Mouse (Mus musculus): ENCODE results near the gene Tll2. TPM values are rescaled to one million over a fixed set of nuclear protein-coding genes. Genes with fewer than 3 reads are reported as not detected.

Tll2 gene
- polyA plus RNA-seq, 1 experiment from 2014 or later = 0.03 TPM

DNA sequence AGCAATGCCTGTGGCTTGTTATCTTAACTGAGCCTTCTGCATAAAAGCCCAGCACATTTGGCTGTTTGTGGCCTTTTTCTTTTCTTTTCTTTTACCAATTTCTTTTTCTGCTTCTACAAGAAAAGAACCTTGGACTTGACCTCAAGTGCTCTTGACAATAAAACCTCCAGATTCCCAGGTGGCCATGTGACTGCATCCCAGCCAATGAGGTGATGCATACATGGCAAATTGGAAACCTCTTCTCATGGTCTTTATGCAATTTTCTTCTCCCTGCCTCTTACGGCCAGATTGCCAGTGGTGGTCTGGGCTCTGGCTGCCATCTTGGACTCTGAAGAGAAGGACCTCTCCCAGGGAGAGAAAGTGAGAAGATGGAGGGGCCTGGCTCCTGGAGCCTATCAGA lies 13.3 kb downstream of the Tll2 start:
- Histone ChIP-seq H3K4me3 (replicated peaks) (no peak overlapping the region), H3K9me3 (replicated peaks) (no peaks in the 10 kb centered on the region), H3K36me3 (no peaks in the 10 kb centered on the region), H3K4me1 (peaks cover 17% of the 10 kb centered on the region), H3K4me2 (no peak overlapping the region), H3K27ac (no peak overlapping the region), H3K9ac (no peak overlapping the region), H3K27me3 (0 out of 2 replicates have a peak, but pooled peaks cover 3% of the 10 kb centered on the region)
- WGBS = 79% methylated on average over 1 of the region's 1 CpGs
- no peak for ATAC-seq (replicated peaks; ENCODE audit: low FRiP score)

DNA sequence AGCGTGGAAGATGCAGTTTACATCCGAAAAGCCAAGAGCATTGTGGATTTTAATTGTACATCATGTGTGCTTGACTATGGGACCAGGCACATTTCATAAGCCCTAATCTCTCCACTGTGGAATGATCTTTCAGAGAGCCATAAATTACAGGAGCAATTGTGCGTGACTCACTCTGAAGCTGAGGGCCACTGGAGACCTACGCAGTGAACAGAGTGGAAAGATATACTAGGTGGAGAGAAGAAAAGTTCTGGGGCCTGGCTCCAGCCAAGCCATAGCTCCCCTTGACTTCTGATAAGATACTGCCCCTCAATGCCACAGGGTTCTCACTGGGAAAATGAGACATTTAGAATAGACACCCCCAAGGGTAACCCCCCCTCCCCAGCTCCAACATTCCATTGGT lies 13.7 kb downstream of the Tll2 start:
- Histone ChIP-seq H3K4me2 (no peak overlapping the region), H3K36me3 (no peaks in the 10 kb centered on the region), H3K9ac (no peak overlapping the region), H3K9me3 (replicated peaks) (no peaks in the 10 kb centered on the region), H3K4me3 (replicated peaks) (no peak overlapping the region), H3K27ac (no peak overlapping the region), H3K27me3 (0 out of 2 replicates have a peak, but pooled peaks cover 3% of the 10 kb centered on the region), H3K4me1 (peaks cover 17% of the 10 kb centered on the region)
- 49% methylated on average over 4 of the region's 4 CpGs for WGBS
- ATAC-seq (replicated peaks; ENCODE audit: low FRiP score) = no peak

DNA sequence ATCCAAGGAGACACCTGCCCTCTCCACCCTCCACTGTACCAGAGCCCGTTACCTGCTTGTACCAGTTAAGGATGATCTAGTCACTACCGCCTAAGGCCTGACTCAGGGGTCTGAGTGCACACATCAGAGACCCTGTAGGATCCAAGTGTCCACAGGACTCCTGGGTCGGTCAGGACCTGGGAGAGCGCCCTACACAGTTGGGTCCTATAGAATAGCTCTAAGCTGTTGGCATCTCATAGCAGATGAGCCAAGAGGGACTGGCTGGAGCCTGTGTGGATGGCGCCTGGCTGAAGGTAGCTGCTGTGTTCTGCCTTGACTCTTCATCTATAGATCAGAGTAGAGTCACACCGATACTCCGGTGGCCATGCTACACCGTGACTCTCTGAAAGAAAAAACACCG lies 14.9 kb downstream of the Tll2 start:
- Histone ChIP-seq H3K27me3 (0 out of 2 replicates have a peak, but pooled peaks cover 3% of the 10 kb centered on the region), H3K4me2 (no peak overlapping the region), H3K4me3 (replicated peaks) (no peak overlapping the region), H3K9ac (no peak overlapping the region), H3K9me3 (replicated peaks) (no peaks in the 10 kb centered on the region), H3K4me1 (peaks cover 17% of the 10 kb centered on the region), H3K27ac (no peak overlapping the region), H3K36me3 (no peaks in the 10 kb centered on the region)
- 82% methylated on average over 9 of the region's 9 CpGs for WGBS
- ATAC-seq (replicated peaks; ENCODE audit: low FRiP score) = no peak

DNA sequence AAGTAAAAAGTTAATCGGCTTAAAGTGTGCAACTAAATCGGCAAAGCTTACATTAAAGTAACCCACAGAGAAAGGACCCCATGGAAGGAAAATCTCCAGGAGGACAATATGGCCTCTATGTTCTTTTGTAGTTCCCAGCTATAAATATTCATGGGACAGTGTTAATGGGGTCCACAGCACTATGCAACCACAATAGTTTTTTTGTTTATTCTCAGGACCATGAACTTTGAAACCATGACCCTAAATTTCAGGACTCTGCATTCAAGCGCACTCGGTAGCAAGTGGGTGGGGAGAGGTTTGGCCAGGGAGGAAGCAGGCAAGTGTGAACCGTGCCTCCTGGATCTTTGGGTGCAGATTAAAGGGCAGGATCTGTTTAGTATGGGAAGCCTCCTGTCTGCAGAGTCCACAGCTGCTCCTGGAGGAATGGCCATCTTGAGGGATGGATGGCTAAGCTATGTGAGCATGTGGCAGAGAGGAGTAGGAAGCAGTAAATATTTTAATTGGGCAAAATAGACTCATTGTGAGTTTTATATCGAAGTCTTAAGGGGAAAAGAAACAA lies 15.7 kb downstream of the Tll2 start:
- Histone ChIP-seq H3K27me3 (0 out of 2 replicates have a peak, but pooled peaks cover 3% of the 10 kb centered on the region), H3K9ac (no peak overlapping the region), H3K36me3 (no peaks in the 10 kb centered on the region), H3K4me2 (no peak overlapping the region), H3K9me3 (replicated peaks) (no peaks in the 10 kb centered on the region), H3K27ac (no peak overlapping the region), H3K4me1 (peaks cover 17% of the 10 kb centered on the region), H3K4me3 (replicated peaks) (no peak overlapping the region)
- no peak for ATAC-seq (replicated peaks; ENCODE audit: low FRiP score)
- WGBS = 54% methylated on average over 6 of the region's 6 CpGs

DNA sequence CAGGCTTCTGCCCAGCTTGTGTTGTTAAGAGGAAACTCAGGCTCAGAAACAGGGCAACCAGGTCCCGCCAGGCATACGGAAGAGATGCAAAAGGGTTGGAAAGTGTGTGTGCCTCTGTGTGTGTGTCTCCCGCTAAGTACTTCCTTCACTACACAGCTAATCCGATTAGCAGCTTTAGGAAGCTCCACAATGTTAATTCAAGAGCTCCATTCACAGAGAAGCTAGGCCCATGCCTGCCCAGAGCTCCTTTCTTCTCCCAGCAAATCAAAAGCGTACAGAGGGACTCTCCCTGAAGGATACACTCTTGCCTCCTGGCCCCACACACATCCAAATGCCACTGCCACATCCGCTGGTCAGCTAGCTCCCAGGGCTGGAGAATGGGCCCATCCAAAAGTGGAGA lies 29.3 kb downstream of the Tll2 start:
- H3K4me2 ChIP-seq = no peak overlapping the region
- no peak overlapping the region for H3K4me3 ChIP-seq (replicated peaks)
- no peaks in the 10 kb centered on the region for H3K4me1 ChIP-seq
- H3K9me3 ChIP-seq (replicated peaks) = no peaks in the 10 kb centered on the region
- no peak overlapping the region for H3K27ac ChIP-seq
- no peaks in the 10 kb centered on the region for H3K27me3 ChIP-seq
- WGBS = 62% methylated on average over 6 of the region's 6 CpGs
- H3K36me3 ChIP-seq = no peaks in the 10 kb centered on the region
- no peak overlapping the region for H3K9ac ChIP-seq
- no peak for ATAC-seq (replicated peaks; ENCODE audit: low FRiP score)

DNA sequence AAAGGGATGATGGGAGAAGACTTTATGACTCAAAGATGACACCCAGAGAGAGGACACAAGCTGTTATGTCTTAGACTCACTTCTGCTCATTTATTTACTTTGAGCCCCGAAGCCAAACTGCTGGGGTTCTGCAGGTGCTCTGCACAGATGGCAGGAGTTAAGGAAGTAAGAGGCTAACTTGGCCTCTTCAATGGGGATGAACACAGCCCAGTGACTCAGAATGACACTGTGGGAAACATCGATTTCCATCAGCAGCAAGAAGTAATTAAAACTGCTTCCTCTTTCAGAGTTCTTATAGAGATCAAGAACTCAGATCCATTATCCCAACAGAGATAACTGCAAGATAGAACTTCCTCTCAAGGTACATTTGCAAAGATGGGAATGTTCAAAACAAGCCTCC lies 29.8 kb downstream of the Tll2 start:
- ATAC-seq (replicated peaks; ENCODE audit: low FRiP score) = no peak
- H3K9ac ChIP-seq = no peak overlapping the region
- H3K36me3 ChIP-seq = no peaks in the 10 kb centered on the region
- no peaks in the 10 kb centered on the region for H3K27me3 ChIP-seq
- no peak overlapping the region for H3K4me3 ChIP-seq (replicated peaks)
- H3K9me3 ChIP-seq (replicated peaks) = no peaks in the 10 kb centered on the region
- H3K4me1 ChIP-seq = no peaks in the 10 kb centered on the region
- no peak overlapping the region for H3K4me2 ChIP-seq
- H3K27ac ChIP-seq = no peak overlapping the region
- 63% methylated on average over 2 of the region's 2 CpGs for WGBS

DNA sequence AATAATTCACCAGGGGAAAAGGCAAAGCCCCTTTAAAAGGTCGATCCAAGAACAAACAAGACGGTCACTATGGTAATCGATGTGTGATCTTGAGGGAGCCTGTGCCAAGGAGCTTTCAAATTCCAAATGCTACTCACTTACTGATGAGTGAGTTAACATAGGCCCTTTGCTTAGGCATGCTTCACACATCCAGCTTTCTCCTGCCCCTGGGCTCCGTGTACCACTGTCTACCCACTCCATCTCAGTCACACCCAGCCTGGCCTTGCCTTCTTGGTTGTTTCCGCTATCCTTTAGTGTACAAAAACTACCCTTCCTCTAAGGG lies 40.8 kb downstream of the Tll2 start:
- ATAC-seq (replicated peaks; ENCODE audit: low FRiP score) = no peak
- no peak overlapping the region for H3K4me2 ChIP-seq
- 0 out of 2 replicates have a peak, but pooled peaks cover 11% of the 10 kb centered on the region for H3K27me3 ChIP-seq
- H3K4me3 ChIP-seq (replicated peaks) = no peak overlapping the region
- no peaks in the 10 kb centered on the region for H3K9me3 ChIP-seq (replicated peaks)
- H3K9ac ChIP-seq = no peak overlapping the region
- H3K36me3 ChIP-seq = no peaks in the 10 kb centered on the region
- 82% methylated on average over 5 of the region's 5 CpGs for WGBS
- no peak overlapping the region for H3K27ac ChIP-seq
- no peaks in the 10 kb centered on the region for H3K4me1 ChIP-seq

DNA sequence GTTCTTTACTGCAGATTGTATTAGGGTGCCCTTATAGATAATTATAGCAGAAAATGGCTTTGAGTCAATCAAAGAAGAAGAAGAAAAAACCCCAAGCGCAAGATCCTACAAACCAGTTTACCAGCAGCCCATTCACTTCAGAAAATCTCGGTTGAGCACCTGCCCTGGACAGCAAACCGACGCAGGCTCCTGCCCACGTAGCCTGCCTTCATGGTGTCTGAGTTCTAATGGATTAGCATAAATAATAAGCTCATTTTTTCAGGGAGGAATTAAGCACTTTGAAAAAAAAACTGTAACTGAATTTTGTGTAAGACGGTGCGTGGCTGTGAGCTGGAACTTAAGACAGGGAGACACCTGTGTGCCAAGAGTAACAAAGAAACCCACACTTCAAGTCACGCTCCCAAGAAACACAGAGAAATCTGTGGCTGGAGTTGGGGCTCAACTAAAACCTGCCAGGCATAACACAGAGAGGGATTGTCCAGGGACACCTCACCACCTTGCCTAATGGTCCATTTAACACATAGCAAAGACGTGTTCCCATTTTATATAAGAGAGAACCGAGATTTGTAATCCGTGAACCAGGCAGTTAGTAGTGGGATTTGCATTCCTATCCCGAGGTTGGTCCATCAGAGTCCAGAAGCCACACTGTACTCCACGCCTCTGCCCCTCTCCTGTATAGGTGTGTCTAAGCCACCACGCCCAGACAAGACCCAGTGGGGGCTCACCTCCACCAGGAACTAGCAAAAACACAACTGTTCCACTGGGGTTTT lies 41.3 kb downstream of the Tll2 start:
- Histone ChIP-seq H3K9ac (no peak overlapping the region), H3K27me3 (0 out of 2 replicates have a peak, but pooled peaks cover 11% of the 10 kb centered on the region), H3K4me1 (peaks cover 3% of the 10 kb centered on the region; the same call in 1 of the 2 replicates), H3K4me3 (replicated peaks) (no peak overlapping the region), H3K4me2 (no peak overlapping the region), H3K27ac (no peak overlapping the region), H3K36me3 (no peaks in the 10 kb centered on the region), H3K9me3 (replicated peaks) (no peaks in the 10 kb centered on the region)
- ATAC-seq (replicated peaks; ENCODE audit: low FRiP score) = no peak
- WGBS = 71% methylated on average over 14 of the region's 14 CpGs

DNA sequence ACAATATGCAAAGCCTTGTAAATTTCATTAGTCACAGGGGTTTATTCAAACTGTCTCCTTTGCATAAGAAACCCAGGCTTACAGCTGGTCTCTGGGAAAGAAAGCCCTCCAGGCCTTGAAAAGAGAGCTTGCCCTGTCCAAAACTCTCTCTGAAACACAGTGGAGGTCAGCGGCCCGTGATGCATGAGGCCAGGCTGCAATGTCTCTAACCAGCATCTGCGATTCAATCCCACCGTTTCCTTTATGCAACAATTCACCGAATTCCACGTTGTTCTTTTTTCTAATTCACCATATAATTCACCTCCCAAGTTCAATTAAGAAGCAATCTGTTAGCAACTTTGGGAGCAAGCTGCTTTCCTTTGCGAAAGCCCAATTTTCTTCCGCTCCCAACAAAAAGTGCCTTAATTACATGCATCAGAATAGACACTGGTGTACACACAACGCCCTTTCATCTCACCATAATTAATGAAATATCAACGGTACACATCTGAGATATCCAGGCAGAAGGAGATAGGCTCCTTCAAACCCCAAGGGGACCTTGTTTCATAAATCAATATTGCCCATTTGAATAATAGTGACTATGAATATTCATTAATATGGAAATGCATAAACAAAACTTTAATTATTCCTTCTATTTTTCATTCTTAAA lies 42.1 kb downstream of the Tll2 start:
- ATAC-seq (replicated peaks; ENCODE audit: low FRiP score) = no peak
- Histone ChIP-seq H3K4me1 (peaks cover 5% of the 10 kb centered on the region; the same call in 1 of the 2 replicates), H3K4me3 (replicated peaks) (no peak overlapping the region), H3K27me3 (0 out of 2 replicates have a peak, but pooled peaks cover 11% of the 10 kb centered on the region), H3K4me2 (no peak overlapping the region), H3K9me3 (replicated peaks) (no peaks in the 10 kb centered on the region), H3K36me3 (no peaks in the 10 kb centered on the region), H3K9ac (no peak overlapping the region), H3K27ac (no peak overlapping the region)
- WGBS = 62% methylated on average over 10 of the region's 10 CpGs

DNA sequence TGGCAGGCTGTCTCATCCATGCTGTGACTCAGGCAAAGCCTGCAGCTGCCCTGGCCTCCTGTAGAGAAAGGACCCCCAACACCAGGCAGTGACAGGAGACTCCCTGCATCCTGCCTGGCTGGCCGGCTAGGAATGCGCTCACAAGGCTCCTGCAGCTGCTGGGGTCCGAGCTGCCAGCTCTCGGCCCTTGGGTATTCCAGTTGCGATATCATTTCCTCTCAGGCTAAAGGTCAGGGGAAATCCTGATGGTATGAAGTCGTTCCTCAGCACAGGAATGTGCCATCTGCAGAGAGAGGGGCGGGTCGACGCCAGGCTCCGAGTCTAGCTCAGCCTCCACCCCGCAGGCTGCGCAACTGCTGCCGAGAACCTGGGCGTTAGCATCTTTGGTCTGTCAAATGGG lies 46.2 kb downstream of the Tll2 start:
- H3K9ac ChIP-seq = no peak overlapping the region
- 44% methylated on average over 14 of the region's 14 CpGs for WGBS
- ATAC-seq (replicated peaks; ENCODE audit: low FRiP score) = no peak

DNA sequence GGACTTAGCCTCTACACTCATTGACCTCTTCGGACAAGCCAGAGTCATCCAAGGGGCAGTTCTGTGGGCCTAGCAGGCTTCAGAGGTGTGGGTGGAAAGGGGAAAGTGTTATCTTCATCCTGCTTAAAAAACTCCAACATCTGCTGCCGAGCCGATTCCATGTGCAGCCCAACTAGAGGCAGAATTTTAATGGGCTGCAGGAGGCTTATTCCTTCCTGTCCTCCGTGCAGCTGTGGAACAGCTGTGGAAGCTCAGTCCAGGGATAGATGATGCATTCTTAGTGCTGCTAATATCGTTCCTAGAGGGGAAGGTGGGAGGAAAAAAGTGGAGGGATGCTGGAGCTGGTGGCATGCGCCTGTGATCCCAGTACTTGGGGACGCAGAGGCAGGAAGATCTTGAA lies 52.0 kb downstream of the Tll2 start:
- no peaks in the 10 kb centered on the region; the same call in 1 of the 2 replicates for H3K4me1 ChIP-seq
- H3K27ac ChIP-seq = no peak overlapping the region
- H3K9me3 ChIP-seq (replicated peaks) = 0 out of 2 replicates have a peak, but pooled peaks cover 5% of the 10 kb centered on the region
- no peak overlapping the region for H3K4me2 ChIP-seq
- WGBS = 71% methylated on average over 7 of the region's 7 CpGs
- no peak for ATAC-seq (replicated peaks; ENCODE audit: low FRiP score)
- no peaks in the 10 kb centered on the region for H3K36me3 ChIP-seq
- no peak overlapping the region for H3K4me3 ChIP-seq (replicated peaks)
- no peak overlapping the region for H3K9ac ChIP-seq
- no peaks in the 10 kb centered on the region for H3K27me3 ChIP-seq

More for the DNA sequence above, 46.2 kb downstream of the Tll2 start:
- H3K36me3 ChIP-seq = no peaks in the 10 kb centered on the region
- H3K4me1 ChIP-seq = peaks cover 5% of the 10 kb centered on the region; the same call in 1 of the 2 replicates
- no peak overlapping the region for H3K27ac ChIP-seq
- no peak overlapping the region for H3K4me3 ChIP-seq (replicated peaks)
- H3K4me2 ChIP-seq = no peak overlapping the region
- 0 out of 2 replicates have a peak, but pooled peaks cover 4% of the 10 kb centered on the region for H3K27me3 ChIP-seq
- H3K9me3 ChIP-seq (replicated peaks) = no peaks in the 10 kb centered on the region

DNA sequence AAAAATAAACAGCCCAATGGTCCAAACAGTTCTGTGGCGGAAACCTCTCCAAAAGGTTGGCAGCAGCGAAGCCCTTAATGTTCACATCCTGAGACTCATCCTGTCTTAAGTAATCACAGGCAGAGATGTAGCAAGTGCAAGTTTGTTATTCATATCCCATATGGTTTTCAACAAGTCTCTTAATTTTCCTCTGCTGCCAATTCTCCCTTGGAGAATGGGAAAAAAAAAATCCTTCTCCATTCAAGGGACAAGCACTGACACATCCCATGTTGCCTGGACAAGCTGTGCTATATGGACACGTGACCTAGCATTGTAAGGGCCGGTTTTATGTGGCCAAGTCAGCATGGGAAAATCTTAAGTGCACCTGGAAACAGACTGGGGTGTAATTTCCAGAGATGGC lies 54.2 kb downstream of the Tll2 start:
- ATAC-seq (replicated peaks; ENCODE audit: low FRiP score) = no peak
- Histone ChIP-seq H3K27me3 (no peaks in the 10 kb centered on the region), H3K9me3 (replicated peaks) (0 out of 2 replicates have a peak, but pooled peaks cover 5% of the 10 kb centered on the region), H3K4me1 (no peaks in the 10 kb centered on the region; the same call in 1 of the 2 replicates), H3K9ac (no peak overlapping the region), H3K27ac (no peak overlapping the region), H3K36me3 (no peaks in the 10 kb centered on the region), H3K4me2 (no peak overlapping the region), H3K4me3 (replicated peaks) (no peak overlapping the region)
- WGBS = 81% methylated on average over 4 of the region's 4 CpGs
